8 mouse cellular contexts compared by ENCODE assay signal in genomic region chr11:60701611-60702010, GRCm38 (mm10). TPM values are rescaled to one million over a fixed set of nuclear protein-coding genes. Genes with fewer than 3 reads are reported as not detected.
DNase-seq lines count a peak whose midpoint lies in the region; ATAC-seq lines count a peak whose summit lies in the region.

No protein-coding gene starts in this region.

- peak overlapping the region; percentile 95; the same call in 1 of the 2 replicates for H3K4me2 ChIP-seq in hindbrain, embryonic 16.5 days (ENCODE audit: low read length)

- DNase-seq in adrenal gland, adult (ENCODE audit: inconsistent age in 2 of 2, low spot score in 1 of 2): peak; percentile 24
- no peak for DNase-seq in adrenal gland, postnatal 14 days
- DNase-seq in kidney, postnatal 10 days: peak; percentile 19
- no peak for DNase-seq in kidney, postnatal 36 days
- DNase-seq in cerebellum, adult 18-20 months: peak; percentile 23 to 26
- DNase-seq in T-cell, adult 2 months (ENCODE audit: low spot score): no peak

- H3K9ac ChIP-seq in hindbrain, embryonic 16.5 days (ENCODE audit: low read depth, low read length): no peak overlapping the region

- no peak overlapping the region for H3K4me3 ChIP-seq in hindbrain, embryonic 16.5 days (ENCODE audit: low read length)

- peaks cover 12% of the 10 kb centered on the region for H3K36me3 ChIP-seq in hindbrain, embryonic 16.5 days (ENCODE audit: control insufficient read depth, insufficient read depth, low read length)

- peaks cover 32% of the 10 kb centered on the region for H3K4me1 ChIP-seq in hindbrain, embryonic 16.5 days (ENCODE audit: control insufficient read depth, insufficient read depth, low read depth, low read length)

- WGBS in hindbrain, embryonic 16.5 days: 65% methylated on average over 2 of the region's 4 CpGs

- no peak overlapping the region for H3K27ac ChIP-seq in hindbrain, embryonic 16.5 days (ENCODE audit: low read depth, low read length)

- H3K27me3 ChIP-seq in hindbrain, embryonic 16.5 days (replicated peaks; ENCODE audit: control insufficient read depth, insufficient read depth, low read length): no peaks in the 10 kb centered on the region

- ATAC-seq in hindbrain, embryonic 16.5 days: no peak
- ATAC-seq in activated CD4-positive, CD25-positive, alpha-beta regulatory T cell, adult 4 months: no peak

- H3K9me3 ChIP-seq in hindbrain, embryonic 16.5 days (ENCODE audit: control insufficient read depth, low read length): no peaks in the 10 kb centered on the region

RNA-seq across cellular contexts. Expression of gene Llgl1, which starts 2.1 kb away (rescaled TPM):
- 23.7 and 28.8 TPM in 2 replicates for total RNA-seq in adrenal gland, postnatal 14 days (2021)
- 42.9 and 52.3 TPM in 2 replicates for polyA plus RNA-seq in hindbrain, embryonic 16.5 days (2015; fragmentation: Nextera tagmentation; extraction: Ambion mirVana)
- 10 to 100 TPM in 1 of 2 experiments, 1 to 10 TPM in 1; 6.2 to 10.4 TPM for polyA plus RNA-seq in activated CD4-positive, CD25-positive, alpha-beta regulatory T cell, adult 4 months (2017; shearing (Covaris generic))

RNA-seq across cellular contexts. Expression of gene Flii, which starts 25.5 kb away (rescaled TPM):
- total RNA-seq in adrenal gland, postnatal 14 days (2021): 126 and 137 TPM in 2 replicates
- polyA plus RNA-seq in hindbrain, embryonic 16.5 days (2015; fragmentation: Nextera tagmentation; extraction: Ambion mirVana): 73.3 and 84.8 TPM in 2 replicates
- polyA plus RNA-seq in activated CD4-positive, CD25-positive, alpha-beta regulatory T cell, adult 4 months (2017; shearing (Covaris generic)): 10 to 100 TPM; 65.2 to 84.7 TPM

RNA-seq across cellular contexts. Expression of gene Mief2, which starts 26.6 kb away (rescaled TPM):
- 30.8 and 36.0 TPM in 2 replicates for total RNA-seq in adrenal gland, postnatal 14 days (2021)
- 26.2 and 29.7 TPM in 2 replicates for polyA plus RNA-seq in hindbrain, embryonic 16.5 days (2015; fragmentation: Nextera tagmentation; extraction: Ambion mirVana)
- polyA plus RNA-seq in activated CD4-positive, CD25-positive, alpha-beta regulatory T cell, adult 4 months (2017; shearing (Covaris generic)): 10 to 100 TPM in 1 of 2 experiments, 1 to 10 TPM in 1; 9.9 to 12.0 TPM

Comparison
In these comparisons a context has a peak if more than half of its experiments do, and no peak if none do; other contexts are left out.
1. DNase-seq: peak in adrenal gland, adult (2 of 2), kidney, postnatal 10 days (single experiment) and cerebellum, adult 18-20 months (2 of 2); none in adrenal gland, postnatal 14 days (single experiment), kidney, postnatal 36 days (0 of 2) and T-cell, adult 2 months (single experiment).